Mouse (Mus musculus): Measurements from ENCODE around the gene Prdm8.

Gene Prdm8

GRCm38 (mm10) chr5:98184971-98185805, 18.2 kb downstream of the Prdm8 start:
- DNase-seq (ENCODE audit: low spot score): peak; percentile 61

- no peak for DNase-seq (ENCODE audit: low spot score)
Observed at GRCm38 (mm10) chr5:98185806-98186751, 19.1 kb downstream of the Prdm8 start.

- no peak for DNase-seq (ENCODE audit: low spot score)
Observed at GRCm38 (mm10) chr5:98189181-98190180, 22.5 kb downstream of the Prdm8 start.

- DNase-seq (ENCODE audit: low spot score): no peak
Observed at GRCm38 (mm10) chr5:98192295-98192983, 25.4 kb downstream of the Prdm8 start.

- DNase-seq (ENCODE audit: low spot score): no peak
Observed at GRCm38 (mm10) chr5:98194959-98195358, 28.0 kb downstream of the Prdm8 start.

- no peak for DNase-seq (ENCODE audit: low spot score)
Observed at GRCm38 (mm10) chr5:98198412-98199218, 31.6 kb downstream of the Prdm8 start.

GRCm38 (mm10) chr5:98199219-98199552, 32.2 kb downstream of the Prdm8 start:
- DNase-seq (ENCODE audit: low spot score): no peak

- DNase-seq (ENCODE audit: low spot score): no peak
Observed at GRCm38 (mm10) chr5:98201606-98202005, 34.6 kb downstream of the Prdm8 start.

- no peak for DNase-seq (ENCODE audit: low spot score)
Observed at GRCm38 (mm10) chr5:98202996-98203395, 36.0 kb downstream of the Prdm8 start.

- no peak for DNase-seq (ENCODE audit: low spot score)
Observed at GRCm38 (mm10) chr5:98212501-98212900, 45.5 kb downstream of the Prdm8 start.

- DNase-seq (ENCODE audit: low spot score): no peak
Observed at GRCm38 (mm10) chr5:98221956-98222355, 55.0 kb downstream of the Prdm8 start.

- DNase-seq (ENCODE audit: low spot score): no peak
Observed at GRCm38 (mm10) chr5:98226710-98227109, 59.7 kb downstream of the Prdm8 start.

- no peak for DNase-seq (ENCODE audit: low spot score)
Observed at GRCm38 (mm10) chr5:98229456-98229855, 62.5 kb downstream of the Prdm8 start.

GRCm38 (mm10) chr5:98238466-98238865, 71.5 kb downstream of the Prdm8 start:
- no peak for DNase-seq (ENCODE audit: low spot score)

Data from ovary, adult 18-20 months (tissue).